Mouse (Mus musculus) olfactory bulb, adult 2 months (tissue): Measurements from ENCODE around the gene Pmfbp1.

Experiments used
- CTCF ChIP-seq: fragments of 200-500 bp; IDR thresholded peaks from 2 replicates; pipeline ENCODE4 v1.5.1; 2012; ENCODE audit warnings: low read depth, mild to moderate bottlenecking, low read length, moderate library complexity; ENCODE audit not compliant: insufficient read depth
- POLR2A ChIP-seq: fragments of 200-500 bp; IDR thresholded peaks from 2 replicates; pipeline ENCODE4 v1.6.1; 2012; ENCODE audit warnings: mild to moderate bottlenecking, low read depth, low read length, moderate library complexity; ENCODE audit not compliant: insufficient read depth

- TF ChIP-seq CTCF: no peak
- TF ChIP-seq POLR2A: no peak
Observed at GRCm38 (mm10) chr8:109497431-109497830, 3.6 kb downstream of the Pmfbp1 start.
